Mouse (Mus musculus) c-Kit-positive CD71-positive TER-119-positive erythroid progenitor cells, embryonic 14.5 days (primary cell): Measurements from ENCODE around the gene Llph.

Experiments
- DNase-seq: peaks from one replicate; pipeline ENCODE4 v3.0.0-alpha.2; 2013; ENCODE audit warnings: low spot score

Llph gene

DNA sequence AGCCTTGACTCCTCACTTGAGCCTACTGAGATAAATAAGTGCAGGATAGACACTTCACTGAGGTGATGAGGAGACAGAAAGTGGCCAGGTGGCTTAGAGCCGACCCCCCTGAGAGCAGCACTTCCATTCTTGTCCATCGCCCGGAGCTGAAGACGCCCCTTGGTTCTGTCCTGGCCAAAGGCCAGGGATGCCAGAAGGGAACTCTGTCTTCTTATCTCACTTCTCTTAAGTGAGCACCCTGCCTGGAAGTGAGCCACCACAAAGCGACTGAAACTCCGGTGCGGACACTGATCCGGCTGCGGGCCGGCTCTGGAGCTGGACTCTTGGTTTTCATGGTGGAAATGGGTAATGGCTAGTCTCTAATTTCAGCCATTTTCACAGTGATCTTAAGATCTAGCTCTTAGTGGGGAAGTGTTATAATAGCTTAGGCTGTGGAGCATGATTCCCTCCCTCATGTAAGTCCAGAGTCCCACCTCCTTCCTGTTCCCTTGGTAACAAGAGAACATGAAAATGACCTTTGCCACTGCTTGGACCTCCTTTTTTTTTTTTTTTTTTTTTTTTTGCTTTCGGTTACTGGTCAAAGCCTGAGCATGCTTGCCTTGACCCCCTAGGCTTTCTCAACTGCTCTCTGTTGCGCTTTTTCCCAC is 52.7 kb downstream of the Llph start:
- DNase-seq: no peak

GRCm38 (mm10) chr10:120280375-120280774 is 53.5 kb downstream of the Llph start:
- DNase-seq: no peak

DNA sequence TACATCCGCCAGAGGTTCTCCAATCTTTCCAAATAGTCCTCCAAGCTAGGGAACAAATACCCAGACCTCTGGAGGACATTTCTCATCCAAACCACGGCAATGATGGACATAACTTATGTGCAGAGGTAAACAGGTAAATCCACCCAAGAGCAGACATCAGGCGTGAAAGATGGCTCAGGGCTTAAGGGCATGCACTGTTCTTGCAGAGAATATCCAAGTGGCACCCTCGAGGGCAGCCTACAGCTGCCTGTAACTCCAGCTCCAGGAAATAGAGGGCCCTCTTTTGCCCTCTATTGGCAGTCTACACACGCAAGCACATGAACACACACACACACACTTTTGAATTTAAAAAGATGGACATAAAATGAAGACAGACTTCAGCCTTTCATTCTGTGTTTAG is 54.8 kb downstream of the Llph start:
- no peak for DNase-seq
